Mouse (Mus musculus): ENCODE results near the gene Vps13a. TPM values are rescaled to one million over a fixed set of nuclear protein-coding genes. Genes with fewer than 3 reads are reported as not detected.
"Not testable (repeated sequence)": the region's sequence is repeated elsewhere in the genome, so short reads cannot be mapped to it uniquely, and the experiment has no call there.

The Vps13a gene
- 48.0 to 86.5 TPM (median 52.3 TPM) in 3 replicates for total RNA-seq (2017)

GRCm38 (mm10) chr19:16780790-16781384 is at the start of gene Vps13a:
TSS of gene Vps13a (minus strand) at chr19:16780933.
- peak; percentile 91 for ATAC-seq (replicated peaks; ENCODE audit: insufficient number of reproducible peaks, low FRiP score, low TSS enrichment, poor library complexity, severe bottlenecking)

- ATAC-seq (replicated peaks; ENCODE audit: insufficient number of reproducible peaks, low FRiP score, low TSS enrichment, poor library complexity, severe bottlenecking) = no peak
These were observed 46.9 kb upstream of the Vps13a start for GRCm38 (mm10) chr19:16827657-16828056.

- no peak for ATAC-seq (replicated peaks; ENCODE audit: insufficient number of reproducible peaks, low FRiP score, low TSS enrichment, poor library complexity, severe bottlenecking)
These were observed 44.5 kb upstream of the Vps13a start for GRCm38 (mm10) chr19:16825228-16825627.

- ATAC-seq (replicated peaks; ENCODE audit: insufficient number of reproducible peaks, low FRiP score, low TSS enrichment, poor library complexity, severe bottlenecking) = no peak
These were observed 34.1 kb upstream of the Vps13a start for GRCm38 (mm10) chr19:16814848-16815247.

GRCm38 (mm10) chr19:16813306-16813705 is 32.6 kb upstream of the Vps13a start:
- ATAC-seq (replicated peaks; ENCODE audit: insufficient number of reproducible peaks, low FRiP score, low TSS enrichment, poor library complexity, severe bottlenecking) = no peak

- no peak for ATAC-seq (replicated peaks; ENCODE audit: insufficient number of reproducible peaks, low FRiP score, low TSS enrichment, poor library complexity, severe bottlenecking)
These were observed 31.4 kb upstream of the Vps13a start for GRCm38 (mm10) chr19:16812072-16812608.

GRCm38 (mm10) chr19:16805102-16805501 is 24.4 kb upstream of the Vps13a start:
- no peak for ATAC-seq (replicated peaks; ENCODE audit: insufficient number of reproducible peaks, low FRiP score, low TSS enrichment, poor library complexity, severe bottlenecking)

- no peak for ATAC-seq (replicated peaks; ENCODE audit: insufficient number of reproducible peaks, low FRiP score, low TSS enrichment, poor library complexity, severe bottlenecking)
These were observed 23.8 kb upstream of the Vps13a start for GRCm38 (mm10) chr19:16804578-16804977.

GRCm38 (mm10) chr19:16802707-16803106 is 22.0 kb upstream of the Vps13a start:
- peak; percentile 73; the same call in 1 of the 2 replicates for ATAC-seq (replicated peaks; ENCODE audit: insufficient number of reproducible peaks, low FRiP score, low TSS enrichment, poor library complexity, severe bottlenecking)

GRCm38 (mm10) chr19:16802123-16802522 is 21.4 kb upstream of the Vps13a start:
- no peak for ATAC-seq (replicated peaks; ENCODE audit: insufficient number of reproducible peaks, low FRiP score, low TSS enrichment, poor library complexity, severe bottlenecking)

- ATAC-seq (replicated peaks; ENCODE audit: insufficient number of reproducible peaks, low FRiP score, low TSS enrichment, poor library complexity, severe bottlenecking) = no peak
These were observed 17.2 kb upstream of the Vps13a start for GRCm38 (mm10) chr19:16797923-16798322.

GRCm38 (mm10) chr19:16794486-16794885 is 13.8 kb upstream of the Vps13a start:
- not testable (repeated sequence) for ATAC-seq (replicated peaks; ENCODE audit: insufficient number of reproducible peaks, low FRiP score, low TSS enrichment, poor library complexity, severe bottlenecking)

- ATAC-seq (replicated peaks; ENCODE audit: insufficient number of reproducible peaks, low FRiP score, low TSS enrichment, poor library complexity, severe bottlenecking) = no peak
These were observed 9.2 kb upstream of the Vps13a start for GRCm38 (mm10) chr19:16789930-16790329.

- ATAC-seq (replicated peaks; ENCODE audit: insufficient number of reproducible peaks, low FRiP score, low TSS enrichment, poor library complexity, severe bottlenecking) = no peak
These were observed 4.1 kb upstream of the Vps13a start for GRCm38 (mm10) chr19:16784879-16785278.

- peak; percentile 14; the same call in 1 of the 2 replicates for ATAC-seq (replicated peaks; ENCODE audit: insufficient number of reproducible peaks, low FRiP score, low TSS enrichment, poor library complexity, severe bottlenecking)
These were observed 780 bp upstream of the Vps13a start for GRCm38 (mm10) chr19:16781406-16782019.

GRCm38 (mm10) chr19:16780251-16780783 is 416 bp downstream of the Vps13a start:
- ATAC-seq (replicated peaks; ENCODE audit: insufficient number of reproducible peaks, low FRiP score, low TSS enrichment, poor library complexity, severe bottlenecking) = no peak

GRCm38 (mm10) chr19:16779786-16780185 is 947 bp downstream of the Vps13a start:
- no peak for ATAC-seq (replicated peaks; ENCODE audit: insufficient number of reproducible peaks, low FRiP score, low TSS enrichment, poor library complexity, severe bottlenecking)

GRCm38 (mm10) chr19:16779281-16779680 is 1.5 kb downstream of the Vps13a start:
- ATAC-seq (replicated peaks; ENCODE audit: insufficient number of reproducible peaks, low FRiP score, low TSS enrichment, poor library complexity, severe bottlenecking) = no peak

- no peak for ATAC-seq (replicated peaks; ENCODE audit: insufficient number of reproducible peaks, low FRiP score, low TSS enrichment, poor library complexity, severe bottlenecking)
These were observed 2.2 kb downstream of the Vps13a start for GRCm38 (mm10) chr19:16778578-16778977.

GRCm38 (mm10) chr19:16777901-16778300 is 2.8 kb downstream of the Vps13a start:
- no peak for ATAC-seq (replicated peaks; ENCODE audit: insufficient number of reproducible peaks, low FRiP score, low TSS enrichment, poor library complexity, severe bottlenecking)
